Mouse (Mus musculus) limb, embryonic 11.5 days (tissue): Measurements from ENCODE around the gene Sv2b. TPM values are rescaled to one million over a fixed set of nuclear protein-coding genes. Genes with fewer than 3 reads are reported as not detected.

ENCODE experiments used
- ATAC-seq: fragments of 200-750 bp; cut with Nextera tagmentation; 2 replicates; pipeline ENCODE4 v1.8.0; 2017; ENCODE audit warnings: low read depth; ENCODE audit not compliant: insufficient number of reproducible peaks, low FRiP score, low TSS enrichment
- DNase-seq: peaks from one replicate; pipeline ENCODE4 v3.0.0-alpha.2; 2015; ENCODE audit warnings: low spot score
- H3K27ac ChIP-seq: fragments of 300-500 bp; sonication (generic); replicated peaks from 2 replicates; pipeline ENCODE4 v1.5.1; 2014; ENCODE audit warnings: low read depth, mild to moderate bottlenecking, low read length
- H3K27me3 ChIP-seq: fragments of 300-500 bp; sonication (generic); 2 replicates; pipeline ENCODE4 v1.6.1; 2014; ENCODE audit warnings: mild to moderate bottlenecking, low read length, mixed read lengths; ENCODE audit not compliant: control insufficient read depth, insufficient read depth
- H3K36me3 ChIP-seq: fragments of 300-500 bp; sonication (generic); 2 replicates; pipeline ENCODE4 v1.6.1; 2014; ENCODE audit warnings: mild to moderate bottlenecking, low read length, moderate library complexity, mixed read lengths; ENCODE audit not compliant: control insufficient read depth, insufficient read depth
- H3K4me1 ChIP-seq: fragments of 300-500 bp; sonication (generic); 2 replicates; pipeline ENCODE4 v1.6.1; 2014; ENCODE audit warnings: low read length, mixed read lengths; ENCODE audit not compliant: control insufficient read depth, insufficient read depth
- H3K4me2 ChIP-seq: fragments of 300-500 bp; sonication (generic); 2 replicates; pipeline ENCODE4 v1.6.1; 2014; ENCODE audit warnings: low read depth, mild to moderate bottlenecking, moderate library complexity; ENCODE audit not compliant: severe bottlenecking
- H3K4me3 ChIP-seq: fragments of 300-500 bp; sonication (generic); 2 replicates; pipeline ENCODE4 v1.5.1; 2014; ENCODE audit warnings: low read depth, low read length
- H3K9ac ChIP-seq: fragments of 300-500 bp; sonication (generic); 2 replicates; pipeline ENCODE4 v1.6.1; 2014; ENCODE audit warnings: mild to moderate bottlenecking, low read length
- H3K9me3 ChIP-seq: fragments of 300-500 bp; sonication (generic); 2 replicates; pipeline ENCODE4 v1.6.1; 2016; ENCODE audit warnings: low read length; ENCODE audit not compliant: control insufficient read depth
- WGBS: fragments of 180-500 bp; shearing (Covaris S2); extraction: QIAGEN DNeasy Blood & Tissue Kit; methylation state at CpG from one replicate; pipeline ENCODE4 v1.1.7; 2014; 5-methylcytosine and 5-hydroxymethylcytosine counted together
- polyA plus RNA-seq: library from polyadenylated mRNA; unstranded; fragments of >200 nt; fragmentation: Nextera tagmentation; extraction: Ambion mirVana; gene quantifications from 2 replicates; pipeline ENCODE4 v1.2.1, GENCODE M21; 2014

Sv2b gene
- polyA plus RNA-seq, 1 experiment from 2014 or later = 1.1 TPM

DNA sequence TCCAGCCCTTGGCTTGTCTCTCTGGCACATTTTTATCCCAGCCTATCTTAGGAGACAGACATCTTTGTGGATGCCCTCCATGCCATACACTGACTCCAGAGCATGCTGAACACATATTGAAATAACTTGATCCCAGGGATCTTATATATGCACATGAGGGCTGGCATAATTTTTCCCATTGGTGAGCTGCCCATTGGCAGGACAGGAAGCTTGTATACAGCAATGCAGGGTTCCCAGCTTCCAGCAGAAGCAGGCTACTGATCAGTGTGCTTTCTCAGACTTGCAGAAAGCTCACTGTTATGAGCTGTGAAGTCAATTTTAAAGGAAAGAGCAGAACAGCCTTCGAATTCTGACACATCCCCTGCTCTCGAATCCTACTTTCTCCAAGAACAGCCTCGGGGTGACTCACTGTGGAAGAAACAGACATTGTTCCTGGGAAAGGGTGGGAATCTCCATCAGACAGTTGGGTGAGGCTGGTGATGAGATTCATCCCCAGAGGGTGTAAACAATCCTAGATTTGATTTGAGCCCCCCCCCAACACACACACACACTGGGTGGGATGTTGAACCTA, 26.9 kb downstream of the Sv2b start:
- no peaks in the 10 kb centered on the region for H3K27me3 ChIP-seq
- WGBS = 83% methylated on average over 3 of the region's 3 CpGs
- H3K9ac ChIP-seq = no peak overlapping the region
- H3K4me3 ChIP-seq = no peak overlapping the region
- H3K36me3 ChIP-seq = no peaks in the 10 kb centered on the region
- H3K9me3 ChIP-seq = no peaks in the 10 kb centered on the region
- DNase-seq (no peak), ATAC-seq (no peak)
- no peak overlapping the region for H3K27ac ChIP-seq
- H3K4me1 ChIP-seq = no peaks in the 10 kb centered on the region
- H3K4me2 ChIP-seq = no peak overlapping the region

DNA sequence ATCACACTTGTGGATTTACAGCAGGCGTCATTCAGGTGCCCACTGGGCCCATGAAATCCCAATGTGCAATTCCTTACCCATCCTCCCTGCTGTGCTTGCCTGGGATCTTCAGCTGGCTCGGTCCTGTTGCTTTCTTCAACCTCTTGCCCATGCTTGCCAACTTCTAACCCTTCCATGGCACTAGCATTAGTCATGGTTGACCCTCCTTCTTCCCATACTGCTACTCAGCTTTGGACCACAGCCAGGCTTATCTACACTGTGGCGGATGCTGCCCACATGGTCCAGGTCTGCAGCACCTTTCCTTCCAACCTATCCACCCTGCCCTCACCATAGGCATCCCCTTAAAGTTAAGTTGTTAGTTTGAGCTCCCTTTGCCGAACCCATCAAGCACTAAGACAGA, 28.0 kb downstream of the Sv2b start:
- 85% methylated on average over 4 of the region's 4 CpGs for WGBS
- no peak overlapping the region for H3K27ac ChIP-seq
- no peaks in the 10 kb centered on the region for H3K9me3 ChIP-seq
- no peaks in the 10 kb centered on the region for H3K4me1 ChIP-seq
- H3K36me3 ChIP-seq = no peaks in the 10 kb centered on the region
- no peak overlapping the region for H3K4me3 ChIP-seq
- H3K9ac ChIP-seq = no peak overlapping the region
- H3K4me2 ChIP-seq = no peak overlapping the region
- no peak for ATAC-seq
- no peaks in the 10 kb centered on the region for H3K27me3 ChIP-seq
- no peak for DNase-seq

DNA sequence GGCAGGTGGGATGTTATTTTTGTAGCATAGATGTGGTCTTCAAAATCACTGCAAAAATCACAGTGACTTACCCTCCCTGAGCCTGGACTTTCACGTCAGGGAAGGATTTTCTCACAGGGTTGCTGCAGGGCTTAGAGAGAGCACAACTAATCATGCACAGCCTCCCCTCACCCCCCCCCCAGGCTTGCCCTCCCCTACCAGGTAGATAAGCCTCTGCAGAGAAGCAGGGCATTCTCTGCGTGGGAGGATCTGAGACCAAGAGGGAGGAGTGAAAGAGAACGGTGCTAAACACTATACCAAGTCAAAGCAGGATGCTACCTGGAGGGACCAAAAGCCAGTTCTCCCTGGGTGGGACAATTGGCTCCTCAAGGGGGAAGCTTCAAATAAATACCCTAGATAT, 31.2 kb downstream of the Sv2b start:
- no peak overlapping the region for H3K9ac ChIP-seq
- ATAC-seq = no peak
- 19% methylated on average over 3 of the region's 3 CpGs for WGBS

DNA sequence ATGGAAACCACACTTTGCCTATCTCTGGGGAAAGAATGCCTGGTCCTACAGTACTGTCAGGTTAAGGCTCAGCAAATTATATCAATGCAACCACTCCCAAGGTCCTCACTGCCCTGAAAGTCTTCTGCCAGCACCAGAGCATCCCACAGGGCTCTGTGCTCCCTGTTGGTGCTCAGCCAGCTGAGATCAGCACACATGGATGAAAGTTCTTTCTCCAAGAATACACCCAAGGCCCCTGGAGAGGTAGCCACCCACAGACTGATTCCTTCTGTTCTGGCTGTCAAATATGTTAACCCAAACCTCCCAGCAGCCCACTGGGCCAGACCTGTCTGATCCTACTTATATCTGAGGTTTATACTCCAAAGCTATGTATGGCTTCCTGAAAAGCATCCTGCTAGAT, 32.3 kb downstream of the Sv2b start:
- no peak overlapping the region for H3K4me2 ChIP-seq
- no peak overlapping the region for H3K27ac ChIP-seq
- no peak overlapping the region for H3K9ac ChIP-seq
- ATAC-seq (no peak), DNase-seq (no peak)
- H3K4me3 ChIP-seq = no peak overlapping the region
- H3K27me3 ChIP-seq = no peaks in the 10 kb centered on the region
- no peaks in the 10 kb centered on the region for H3K4me1 ChIP-seq
- H3K36me3 ChIP-seq = no peaks in the 10 kb centered on the region
- H3K9me3 ChIP-seq = no peaks in the 10 kb centered on the region

More for the DNA sequence above, 31.2 kb downstream of the Sv2b start:
- H3K4me2 ChIP-seq = no peak overlapping the region
- DNase-seq = no peak
- no peaks in the 10 kb centered on the region for H3K4me1 ChIP-seq
- no peaks in the 10 kb centered on the region for H3K36me3 ChIP-seq
- H3K4me3 ChIP-seq = no peak overlapping the region
- H3K9me3 ChIP-seq = no peaks in the 10 kb centered on the region
- H3K27me3 ChIP-seq = no peaks in the 10 kb centered on the region
- no peak overlapping the region for H3K27ac ChIP-seq

DNA sequence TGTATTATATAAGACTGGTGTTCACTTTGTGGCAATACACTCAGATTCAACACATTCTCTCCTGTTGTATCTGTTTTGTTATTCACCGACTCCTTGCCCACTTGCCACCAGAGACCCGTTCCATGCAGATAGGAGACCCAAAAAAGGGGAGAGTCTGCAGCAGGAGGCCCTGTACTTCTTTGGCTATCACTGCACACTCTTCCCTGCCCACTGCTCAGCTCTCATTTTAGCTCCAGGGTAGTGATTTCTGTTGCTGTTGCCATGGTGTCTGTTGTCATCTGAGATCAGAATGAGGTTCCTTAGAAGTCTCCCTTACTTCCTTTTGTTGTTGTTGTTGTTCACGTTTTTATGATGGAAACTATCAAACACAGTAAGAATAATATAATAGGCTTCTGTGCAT, 34.5 kb downstream of the Sv2b start:
- 76% methylated on average over 3 of the region's 3 CpGs for WGBS
- Histone ChIP-seq H3K9me3 (no peaks in the 10 kb centered on the region), H3K4me2 (no peak overlapping the region), H3K27ac (no peak overlapping the region), H3K9ac (no peak overlapping the region), H3K36me3 (no peaks in the 10 kb centered on the region), H3K4me1 (no peaks in the 10 kb centered on the region), H3K27me3 (no peaks in the 10 kb centered on the region), H3K4me3 (no peak overlapping the region)
- no peak for DNase-seq
- ATAC-seq = no peak

DNA sequence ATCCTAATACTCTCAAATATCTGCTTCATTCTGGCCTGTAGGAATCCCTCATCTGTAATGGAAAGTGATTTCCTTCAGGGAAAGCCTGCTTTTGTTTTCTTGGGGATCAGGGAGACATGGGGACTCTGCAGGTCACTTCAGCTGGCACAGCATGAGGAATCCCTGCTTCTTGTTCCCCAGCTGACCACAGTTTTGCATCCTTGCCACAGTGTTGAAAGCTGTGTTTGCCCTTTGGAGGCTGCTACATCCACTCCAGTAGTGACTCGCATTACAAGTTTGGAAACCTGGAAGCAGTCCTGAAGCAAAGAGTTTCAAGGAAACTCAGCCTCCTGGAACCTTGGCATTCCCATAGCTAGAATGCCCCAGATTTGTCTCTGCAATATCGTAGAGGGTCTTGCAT, 35.4 kb downstream of the Sv2b start:
- Histone ChIP-seq H3K4me2 (no peak overlapping the region), H3K36me3 (no peaks in the 10 kb centered on the region), H3K27me3 (no peaks in the 10 kb centered on the region), H3K4me3 (no peak overlapping the region), H3K9me3 (no peaks in the 10 kb centered on the region), H3K4me1 (no peaks in the 10 kb centered on the region), H3K27ac (no peak overlapping the region), H3K9ac (no peak overlapping the region)
- DNase-seq (no peak), ATAC-seq (no peak)
- WGBS = 78% methylated on average over 2 of the region's 2 CpGs

DNA sequence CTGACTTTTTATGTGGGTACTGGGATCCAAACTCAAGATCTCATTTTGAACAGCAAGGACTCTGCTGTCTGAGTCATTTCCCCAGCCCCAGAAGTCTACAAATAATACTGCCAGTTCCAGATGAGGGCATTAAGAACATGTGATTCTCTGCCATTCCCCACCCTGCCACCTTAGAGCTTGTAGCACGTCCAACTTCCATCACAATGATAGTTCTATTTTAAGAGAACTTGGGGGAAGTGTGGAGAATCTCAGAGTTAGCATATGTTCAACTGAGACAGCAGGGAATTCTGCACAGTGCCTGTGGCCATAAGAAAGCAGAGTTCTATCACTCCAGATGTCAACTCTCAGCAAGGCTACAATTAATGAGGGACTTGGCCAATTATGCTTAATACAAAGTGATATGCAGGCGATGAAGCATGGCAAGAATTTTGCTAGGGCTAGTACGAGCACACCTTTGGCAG, 37.1 kb downstream of the Sv2b start:
- Histone ChIP-seq H3K4me3 (no peak overlapping the region), H3K4me1 (no peaks in the 10 kb centered on the region), H3K36me3 (no peaks in the 10 kb centered on the region), H3K27ac (no peak overlapping the region), H3K9ac (no peak overlapping the region), H3K4me2 (no peak overlapping the region), H3K9me3 (no peaks in the 10 kb centered on the region), H3K27me3 (no peaks in the 10 kb centered on the region)
- DNase-seq (no peak), ATAC-seq (no peak)
- 71% methylated on average over 3 of the region's 3 CpGs for WGBS

DNA sequence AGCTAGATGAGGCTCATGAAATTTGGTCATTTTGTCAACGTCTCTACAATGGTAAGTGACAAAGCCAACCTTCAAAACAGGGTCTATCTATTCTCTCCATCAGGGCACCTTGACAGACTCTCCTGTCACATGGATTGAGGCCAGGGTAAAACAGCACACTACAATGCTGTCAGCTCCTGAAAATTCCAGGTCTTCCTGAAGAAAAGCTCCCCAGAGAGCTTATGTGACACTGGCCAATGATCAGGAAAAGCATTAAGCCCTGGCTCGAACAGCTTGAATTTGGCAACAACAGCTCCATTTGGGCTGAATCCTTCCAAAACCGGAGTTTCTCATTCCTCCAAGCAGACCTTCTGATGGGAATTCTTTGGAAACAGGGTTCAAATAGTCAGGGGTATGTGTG, 37.8 kb downstream of the Sv2b start:
- Histone ChIP-seq H3K27ac (no peak overlapping the region), H3K9ac (no peak overlapping the region), H3K4me2 (no peak overlapping the region), H3K4me3 (no peak overlapping the region), H3K27me3 (no peaks in the 10 kb centered on the region), H3K9me3 (no peaks in the 10 kb centered on the region), H3K36me3 (no peaks in the 10 kb centered on the region), H3K4me1 (no peaks in the 10 kb centered on the region)
- ATAC-seq = no peak
- no peak for DNase-seq
- 89% methylated on average over 3 of the region's 3 CpGs for WGBS

DNA sequence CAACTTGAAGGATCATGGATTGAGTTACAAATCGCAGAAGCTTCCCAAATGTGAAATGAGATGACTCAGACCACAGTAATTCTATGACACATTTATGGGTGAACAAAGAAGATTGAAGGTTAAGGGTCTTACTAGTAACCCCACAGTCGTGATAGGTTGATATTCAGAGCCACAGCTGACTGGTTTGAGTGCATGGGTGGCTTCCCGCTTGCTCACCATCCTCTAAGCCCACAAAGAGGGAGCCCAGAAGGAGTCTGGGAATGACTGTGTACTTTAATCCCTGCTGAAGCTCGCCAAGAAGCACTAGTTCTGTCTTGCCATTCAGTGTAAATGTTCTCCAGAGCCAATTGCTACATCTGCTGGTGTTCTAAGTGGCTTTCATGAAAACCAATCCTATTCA, 41.8 kb downstream of the Sv2b start:
- H3K4me3 ChIP-seq = no peak overlapping the region
- no peak overlapping the region for H3K9ac ChIP-seq
- DNase-seq = no peak
- no peaks in the 10 kb centered on the region for H3K9me3 ChIP-seq
- H3K4me2 ChIP-seq = no peak overlapping the region
- no peaks in the 10 kb centered on the region for H3K36me3 ChIP-seq
- WGBS = 72% methylated on average over 4 of the region's 4 CpGs
- H3K4me1 ChIP-seq = no peaks in the 10 kb centered on the region
- no peak overlapping the region for H3K27ac ChIP-seq
- ATAC-seq = no peak
- no peaks in the 10 kb centered on the region for H3K27me3 ChIP-seq
